Mouse (Mus musculus): ENCODE data around the gene Il12b.
A peak's percentile ranks its signal among the peaks of the same experiment; 100 is the strongest.
"Not testable (repeated sequence)": the region's sequence is repeated elsewhere in the genome, so short reads cannot be mapped to it uniquely, and the experiment has no call there.

The Il12b gene

DNA sequence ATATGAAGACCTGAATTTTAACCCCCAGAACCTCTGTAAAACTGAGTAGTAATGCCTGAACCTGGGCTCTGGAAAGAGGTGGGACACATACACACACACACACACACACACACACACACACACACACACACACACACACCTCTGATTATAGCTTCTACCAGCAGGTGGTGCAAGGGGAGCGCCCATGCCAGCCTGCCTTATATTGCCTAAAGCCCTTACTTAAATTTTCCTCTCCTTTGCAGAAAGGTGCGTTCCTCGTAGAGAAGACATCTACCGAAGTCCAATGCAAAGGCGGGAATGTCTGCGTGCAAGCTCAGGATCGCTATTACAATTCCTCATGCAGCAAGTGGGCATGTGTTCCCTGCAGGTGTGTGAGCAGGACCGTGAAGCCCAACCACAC is 12.4 kb downstream of the Il12b start:
- peak; percentile 23 for DNase-seq

DNA sequence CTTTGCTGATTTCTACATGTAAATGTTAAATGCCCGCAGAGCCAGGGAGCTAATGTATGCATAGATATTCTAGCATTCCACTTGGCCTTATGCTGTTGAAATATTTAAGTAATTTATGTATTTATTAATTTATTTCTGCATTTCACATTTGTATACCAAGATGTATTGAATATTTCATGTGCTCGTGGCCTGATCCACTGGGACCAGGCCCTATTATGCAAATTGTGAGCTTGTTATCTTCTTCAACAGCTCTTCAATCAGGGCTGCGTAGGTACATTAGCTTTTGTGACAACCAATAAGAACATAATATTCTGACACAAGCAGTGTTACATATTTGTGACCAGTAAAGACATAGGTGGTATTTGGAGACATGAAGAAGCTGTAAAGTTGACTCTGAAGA is 13.5 kb downstream of the Il12b start:
- no peak for DNase-seq

DNA sequence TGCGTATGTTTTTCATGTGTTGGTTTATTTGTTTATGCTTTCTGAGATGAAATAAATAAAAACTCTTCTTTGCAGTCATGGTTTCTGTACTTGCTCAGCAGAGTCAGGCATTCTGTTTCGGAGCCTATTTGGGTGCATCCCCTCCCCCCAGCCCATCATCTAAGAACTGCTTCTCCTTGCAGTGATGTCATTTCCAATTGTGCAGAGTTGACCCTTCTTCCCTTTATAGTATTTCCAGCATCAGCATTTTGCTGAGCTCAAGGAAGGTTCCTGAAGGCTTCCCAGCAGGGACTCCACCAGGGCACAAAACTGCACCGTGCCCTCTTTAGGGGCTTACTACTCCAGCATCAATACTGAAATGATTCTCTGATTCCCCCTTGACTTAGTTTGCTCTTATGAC is 14.7 kb downstream of the Il12b start:
- DNase-seq, result no peak

DNA sequence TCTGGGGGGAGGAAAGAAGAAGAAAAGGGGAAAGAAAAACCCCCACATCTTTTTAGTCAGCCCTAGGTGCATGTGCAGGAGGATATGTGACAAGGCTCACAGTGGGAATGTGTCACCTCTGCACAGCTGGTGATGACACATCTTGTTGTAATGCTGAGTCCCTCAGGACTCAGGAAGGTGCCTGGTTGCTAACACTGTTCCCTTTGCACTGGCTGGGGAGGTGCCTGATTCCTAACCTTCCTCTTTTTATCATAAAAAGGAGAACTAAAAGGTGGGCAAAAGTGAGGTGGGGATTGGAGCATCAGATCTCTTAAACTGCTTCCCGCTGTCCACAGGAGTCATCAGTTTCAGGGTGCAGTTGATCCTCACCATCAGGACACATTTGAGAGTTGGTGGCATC is 17.5 kb downstream of the Il12b start:
- DNase-seq, result no peak

DNA sequence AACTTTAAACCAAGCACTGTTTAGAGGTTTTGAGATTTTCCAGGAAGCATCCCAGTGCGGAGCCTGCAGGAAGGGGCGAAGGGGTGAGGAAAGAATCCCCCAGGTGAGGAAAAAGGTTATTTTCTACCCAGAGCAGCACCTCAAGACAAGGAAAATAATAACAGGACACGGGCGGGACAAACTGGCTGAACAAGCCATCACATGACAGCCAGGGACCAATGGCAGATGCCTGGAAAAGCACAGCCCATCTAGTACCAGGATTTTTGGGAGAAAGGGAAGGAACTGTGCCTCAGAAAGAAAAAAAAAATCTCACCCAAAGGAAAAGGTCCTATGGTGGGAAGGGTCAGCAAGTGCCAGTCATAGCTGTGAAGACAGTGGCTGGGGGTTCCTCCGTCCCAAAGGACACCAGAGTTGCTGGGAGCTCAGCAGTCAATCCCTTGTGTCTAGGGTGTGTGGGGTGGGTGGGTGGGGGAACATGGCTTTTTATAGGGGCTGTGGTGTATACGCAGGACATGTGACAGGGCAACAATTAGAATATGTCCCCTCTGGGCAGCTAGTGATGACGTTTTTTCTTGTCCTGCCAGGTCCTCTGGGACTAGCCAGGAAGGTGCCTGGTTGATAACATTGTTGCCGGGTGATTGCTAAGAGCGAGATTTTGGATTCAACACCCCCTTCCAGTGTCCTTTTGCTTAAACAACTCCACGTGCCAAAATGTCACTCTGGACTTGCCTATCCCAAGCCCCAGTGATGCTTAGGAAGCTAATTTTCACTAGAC is 22.7 kb downstream of the Il12b start:
- DNase-seq, result no peak

DNA sequence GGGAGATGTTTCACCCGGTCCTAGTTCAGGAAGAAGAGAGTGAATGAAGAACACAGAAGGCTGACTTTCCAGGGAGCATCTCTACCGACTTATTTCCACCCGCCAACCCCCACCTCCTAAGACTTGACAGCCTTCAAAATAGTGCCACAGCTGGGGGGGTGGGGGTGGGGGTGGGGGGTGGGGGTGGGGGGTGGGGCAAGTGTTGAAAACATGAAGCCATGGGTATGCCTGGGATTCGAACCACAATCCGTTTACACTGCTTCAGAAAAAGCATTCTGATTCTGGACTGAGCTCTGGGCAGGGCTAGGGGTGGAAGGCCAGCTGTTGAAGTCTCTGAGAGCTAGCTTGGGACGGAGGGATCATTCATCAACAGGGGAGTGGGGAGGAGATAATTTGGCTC is 23.4 kb downstream of the Il12b start:
- no peak for DNase-seq

DNA sequence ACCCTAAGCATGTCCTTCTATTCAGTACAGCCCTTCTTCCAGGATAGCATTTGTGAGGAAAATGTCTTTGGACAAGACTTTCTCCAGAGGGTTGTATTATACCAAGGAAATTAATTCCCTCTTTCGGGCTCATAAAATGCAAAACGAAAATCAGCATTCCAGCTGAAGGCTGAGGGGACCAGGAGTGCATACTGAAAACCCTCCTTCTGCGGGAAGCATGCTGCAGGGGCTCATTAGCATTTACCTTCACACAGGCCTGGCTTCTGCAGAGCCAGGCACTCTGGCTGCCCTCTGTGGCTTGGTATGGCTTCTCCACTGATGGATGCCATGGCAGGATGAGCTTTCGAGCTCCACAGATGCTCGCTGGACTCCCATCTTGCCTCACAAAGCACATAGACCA is 24.1 kb downstream of the Il12b start:
- no peak for DNase-seq

DNA sequence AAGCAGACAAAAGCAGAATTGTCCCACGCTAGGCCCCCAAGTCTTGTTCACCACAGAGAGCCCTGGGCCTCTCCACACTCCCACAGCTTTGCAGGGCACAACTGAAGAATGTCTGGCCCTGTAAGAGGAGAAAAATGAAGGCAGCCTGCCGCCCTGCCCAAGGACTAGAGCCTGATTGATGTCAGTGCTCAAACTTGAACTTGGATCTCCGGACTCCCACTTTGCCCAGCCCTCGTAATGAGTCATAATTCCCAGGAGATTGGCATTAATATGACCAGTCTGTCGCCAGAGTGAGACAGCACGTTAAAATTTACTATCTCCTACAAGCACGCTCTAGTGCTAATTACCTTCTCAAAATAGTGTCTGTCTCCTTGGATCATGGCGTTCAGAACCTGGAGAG is 25.1 kb downstream of the Il12b start:
- DNase-seq, result no peak

DNA sequence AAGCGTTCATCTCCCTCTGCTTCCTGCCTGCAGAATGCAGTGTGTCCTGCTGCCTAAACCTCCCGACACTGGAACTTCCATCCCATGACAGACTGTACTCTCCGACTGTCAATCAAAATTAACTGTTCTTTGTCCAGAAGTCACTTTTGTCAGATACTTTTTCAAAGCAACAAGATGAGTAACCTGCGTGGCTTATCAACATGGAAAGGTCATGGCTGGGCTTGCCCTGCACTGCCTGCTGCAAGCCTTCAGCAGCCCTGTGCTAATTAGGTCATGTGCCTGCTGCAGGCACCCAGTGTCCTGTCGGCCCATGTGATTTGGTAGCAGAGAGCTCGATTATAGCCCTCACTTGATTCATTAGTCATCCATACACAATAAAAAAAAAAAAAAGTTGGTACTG is 25.8 kb downstream of the Il12b start:
- DNase-seq, result no peak

DNA sequence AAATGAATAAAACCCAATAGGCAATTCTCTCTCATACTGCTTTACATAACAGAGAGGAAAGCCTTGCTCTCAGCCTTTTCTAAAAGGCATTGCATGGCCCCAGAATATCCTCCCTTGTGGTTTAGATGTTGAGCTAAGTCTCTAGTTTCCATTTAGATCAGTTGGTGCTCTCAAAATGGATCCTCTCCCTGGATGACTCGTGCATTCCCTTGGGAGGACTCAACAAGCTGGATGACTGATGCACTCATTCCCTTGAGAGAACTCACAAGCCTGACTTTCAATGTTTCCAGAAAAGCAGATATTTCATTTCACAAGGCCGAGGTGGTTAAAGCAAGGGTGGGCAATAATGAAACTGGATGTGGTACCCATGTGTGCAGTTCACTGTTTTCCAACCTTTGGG is 28.1 kb downstream of the Il12b start:
- no peak for DNase-seq

DNA sequence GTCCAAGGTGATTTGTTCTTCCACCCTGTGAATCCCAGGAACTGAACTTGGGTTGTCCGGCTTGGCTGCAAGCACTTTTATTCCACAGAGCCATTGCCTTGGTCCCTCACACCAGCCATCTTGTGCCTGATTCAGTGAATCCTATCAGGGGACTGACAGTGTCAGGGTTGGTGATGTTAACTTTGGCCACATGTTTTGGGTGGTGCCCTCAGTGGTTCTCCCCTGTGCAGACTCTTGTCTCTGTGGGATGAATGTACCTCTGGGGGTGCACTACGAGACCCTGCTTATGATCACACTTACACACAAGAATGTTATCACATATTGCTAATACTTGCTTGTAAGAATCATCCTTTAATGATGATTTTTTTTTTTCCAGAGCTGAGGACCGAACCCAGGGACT is 30.2 kb downstream of the Il12b start:
- DNase-seq, result no peak

DNA sequence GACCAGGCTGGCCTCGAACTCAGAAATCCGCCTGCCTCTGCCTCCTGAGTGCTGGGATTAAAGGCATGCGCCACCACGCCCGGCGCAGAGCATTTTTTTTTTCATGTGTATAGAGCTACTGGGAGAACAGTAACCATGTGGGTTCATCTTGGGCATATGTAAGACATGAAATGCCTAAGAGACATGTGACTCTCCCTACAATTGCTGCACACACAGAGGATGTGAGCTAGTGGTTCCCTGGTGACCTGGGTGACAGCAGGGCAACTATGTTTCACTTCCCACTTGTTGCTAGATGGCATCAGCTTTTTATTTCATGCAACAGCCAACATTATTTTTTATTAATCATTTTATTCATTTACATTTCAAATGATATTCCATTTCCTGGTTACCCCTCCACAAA is 37.9 kb downstream of the Il12b start:
- no peak for DNase-seq

DNA sequence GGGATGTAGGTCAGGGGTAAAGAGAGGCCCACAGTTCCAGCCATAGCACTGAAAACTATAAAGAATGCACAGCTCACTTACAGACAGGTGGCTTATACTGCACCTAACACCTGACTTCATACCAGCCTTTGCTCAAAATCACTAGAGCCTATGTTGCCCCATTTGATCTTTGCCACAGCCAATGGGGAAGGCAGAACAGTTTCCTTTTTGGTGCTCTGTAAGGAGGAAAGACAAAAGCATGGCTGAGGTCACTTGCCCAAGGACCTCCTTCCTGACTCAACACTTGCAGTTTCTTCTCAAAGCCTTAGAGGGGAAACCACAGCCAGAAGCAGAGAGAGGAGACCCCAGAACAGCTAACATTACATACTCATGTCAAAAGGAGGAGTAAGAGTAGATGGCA is 51.2 kb downstream of the Il12b start:
- DNase-seq, result no peak

DNA sequence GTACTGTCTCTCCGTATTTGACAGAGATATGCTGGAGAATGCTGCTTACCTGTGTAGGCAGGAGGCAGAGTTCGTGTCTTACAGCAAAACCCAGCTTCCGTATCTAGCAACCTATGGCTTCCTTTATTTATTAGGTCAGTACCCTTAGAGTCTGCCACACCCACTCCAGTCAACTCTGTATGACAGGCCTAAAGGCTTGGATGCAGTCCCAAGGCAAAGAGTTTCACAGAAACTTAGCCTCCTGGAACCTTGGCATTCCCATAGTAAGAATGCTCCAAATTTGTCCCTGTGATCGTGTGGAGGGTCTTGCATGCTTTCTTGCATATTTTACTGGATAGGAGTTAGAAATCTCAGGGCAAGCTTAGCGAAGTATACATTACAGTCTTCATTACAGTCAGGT is 52.2 kb downstream of the Il12b start:
- DNase-seq, result not testable (repeated sequence)

DNA sequence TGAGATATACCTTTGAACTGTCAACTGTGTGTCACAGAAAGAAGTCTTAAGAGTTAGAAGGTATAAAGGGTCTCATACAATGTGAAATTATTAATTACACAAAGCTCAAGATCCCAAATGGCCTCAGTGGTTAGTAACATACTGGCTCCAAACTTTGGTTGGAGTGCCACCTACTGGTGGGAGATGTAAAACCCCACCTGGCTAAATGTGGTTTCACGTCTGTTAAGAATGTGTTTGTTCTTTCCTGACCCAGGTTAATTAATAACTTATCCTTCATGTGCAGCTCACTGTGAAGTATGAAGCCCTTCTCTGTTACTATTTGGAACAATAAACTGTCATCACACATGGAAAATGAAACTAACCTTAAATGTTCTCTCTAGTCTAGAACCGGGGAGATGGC is 53.6 kb downstream of the Il12b start:
- peak; percentile 80 for DNase-seq

DNA sequence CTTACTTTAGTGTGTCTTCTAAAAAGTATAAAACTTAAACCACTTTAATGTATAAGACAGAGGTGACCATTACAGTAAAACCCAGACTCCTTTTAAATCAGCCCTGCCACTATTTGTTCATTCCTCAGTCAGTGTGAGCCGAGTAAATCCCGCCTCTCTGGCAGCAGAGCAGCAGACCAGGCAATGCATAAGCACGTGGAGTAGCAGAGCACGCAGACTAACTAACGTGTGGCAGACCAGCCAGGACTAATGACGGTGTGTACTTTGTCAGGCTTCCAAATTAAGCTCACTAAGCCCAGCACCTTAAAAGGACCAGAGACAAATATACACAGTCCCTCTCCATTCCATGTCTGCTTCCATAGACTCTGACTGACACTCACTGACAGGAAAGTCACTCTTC is 61.6 kb downstream of the Il12b start:
- no peak for DNase-seq
